Mouse (Mus musculus) heart, postnatal 4 days (tissue): ENCODE measurements around the gene Slc44a5. TPM values are rescaled to one million over a fixed set of nuclear protein-coding genes. Genes with fewer than 3 reads are reported as not detected.

ENCODE experiments used
- DNase-seq: peaks from one replicate; pipeline ENCODE4 v3.0.0; 2021
- total RNA-seq, 2 experiments: library from RNA; stranded (reverse); gene quantifications; 2 replicates each; pipeline ENCODE4 v1.2.3; 2021

Gene Slc44a5
- total RNA-seq, 2 experiments from 2014 or later: 0.29 to 0.50 TPM

- DNase-seq: no peak
These were observed 200.3 kb downstream of the Slc44a5 start for GRCm38 (mm10) chr3:154173556-154173955.

- DNase-seq: no peak
These were observed 200.8 kb downstream of the Slc44a5 start for GRCm38 (mm10) chr3:154174031-154174430.

GRCm38 (mm10) chr3:154174766-154175165 is 201.5 kb downstream of the Slc44a5 start:
- DNase-seq: no peak

GRCm38 (mm10) chr3:154177665-154178305 is 204.5 kb downstream of the Slc44a5 start:
- DNase-seq: no peak

GRCm38 (mm10) chr3:154179423-154179920 is 206.2 kb downstream of the Slc44a5 start:
- DNase-seq: no peak

GRCm38 (mm10) chr3:154182987-154183386 is 209.8 kb downstream of the Slc44a5 start:
- no peak for DNase-seq

- no peak for DNase-seq
These were observed 210.7 kb downstream of the Slc44a5 start for GRCm38 (mm10) chr3:154183957-154184356.

- no peak for DNase-seq
These were observed 215.4 kb downstream of the Slc44a5 start for GRCm38 (mm10) chr3:154188668-154189067.

- no peak for DNase-seq
These were observed 219.2 kb downstream of the Slc44a5 start for GRCm38 (mm10) chr3:154192328-154193030.

- DNase-seq: no peak
These were observed 220.1 kb downstream of the Slc44a5 start for GRCm38 (mm10) chr3:154193189-154193840.

- DNase-seq: no peak
These were observed 227.2 kb downstream of the Slc44a5 start for GRCm38 (mm10) chr3:154200422-154200828.

- no peak for DNase-seq
These were observed 228.6 kb downstream of the Slc44a5 start for GRCm38 (mm10) chr3:154201796-154202195.

GRCm38 (mm10) chr3:154202383-154202782 is 229.1 kb downstream of the Slc44a5 start:
- DNase-seq: no peak

GRCm38 (mm10) chr3:154208479-154208878 is 235.2 kb downstream of the Slc44a5 start:
- DNase-seq: no peak

GRCm38 (mm10) chr3:154209201-154209754 is 236.0 kb downstream of the Slc44a5 start:
- no peak for DNase-seq

- no peak for DNase-seq
These were observed 236.7 kb downstream of the Slc44a5 start for GRCm38 (mm10) chr3:154209776-154210430.

- no peak for DNase-seq
These were observed 237.3 kb downstream of the Slc44a5 start for GRCm38 (mm10) chr3:154210431-154211055.

- no peak for DNase-seq
These were observed 239.3 kb downstream of the Slc44a5 start for GRCm38 (mm10) chr3:154212551-154212950.

- DNase-seq: no peak
These were observed 242.1 kb downstream of the Slc44a5 start for GRCm38 (mm10) chr3:154215309-154215708.

GRCm38 (mm10) chr3:154215779-154216178 is 242.5 kb downstream of the Slc44a5 start:
- DNase-seq: no peak

GRCm38 (mm10) chr3:154222141-154222591 is 248.9 kb downstream of the Slc44a5 start:
- peak; percentile 49 for DNase-seq

GRCm38 (mm10) chr3:154222688-154223087 is 249.5 kb downstream of the Slc44a5 start:
- DNase-seq: no peak
